ENCODE assay signal across 8 mouse cellular contexts in genomic region chr6:13413768-13414167, GRCm38 (mm10).
DNase-seq lines count a peak whose midpoint lies in the region; ATAC-seq and TF ChIP-seq lines count a peak whose summit lies in the region.

No protein-coding gene starts in this region.

- no peaks in the 10 kb centered on the region for H3K9me3 ChIP-seq in forebrain, embryonic 11.5 days (ENCODE audit: control insufficient read depth, low read length)
- no peaks in the 10 kb centered on the region for H3K9me3 ChIP-seq in forebrain, embryonic 10.5 days
- no peaks in the 10 kb centered on the region for H3K9me3 ChIP-seq in lung, embryonic 14.5 days (ENCODE audit: low read depth, low read length)

- ATAC-seq in forebrain, embryonic 11.5 days (replicated peaks; ENCODE audit: low FRiP score) = 0 out of 2 replicates have a peak, but pooled peaks have one; percentile 53
- ATAC-seq in lung, embryonic 14.5 days (ENCODE audit: insufficient read depth) = no peak

- H3K36me3 ChIP-seq in forebrain, embryonic 11.5 days (ENCODE audit: control insufficient read depth, insufficient read depth, low read length) = no peaks in the 10 kb centered on the region
- no peaks in the 10 kb centered on the region for H3K36me3 ChIP-seq in forebrain, embryonic 10.5 days (replicated peaks)
- H3K36me3 ChIP-seq in lung, embryonic 14.5 days (ENCODE audit: insufficient read depth) = no peaks in the 10 kb centered on the region

- H3K9ac ChIP-seq in forebrain, embryonic 11.5 days (ENCODE audit: low read length) = no peak overlapping the region
- no peak overlapping the region for H3K9ac ChIP-seq in lung, embryonic 14.5 days

- no peaks in the 10 kb centered on the region for H3K4me1 ChIP-seq in forebrain, embryonic 11.5 days (replicated peaks; ENCODE audit: control insufficient read depth, insufficient read depth, low read length)
- no peaks in the 10 kb centered on the region for H3K4me1 ChIP-seq in forebrain, embryonic 10.5 days
- H3K4me1 ChIP-seq in lung, embryonic 14.5 days (ENCODE audit: insufficient read depth) = no peaks in the 10 kb centered on the region

- H3K27me3 ChIP-seq in forebrain, embryonic 11.5 days (ENCODE audit: control insufficient read depth, insufficient read depth, low read length) = no peaks in the 10 kb centered on the region
- H3K27me3 ChIP-seq in forebrain, embryonic 10.5 days (ENCODE audit: poor library complexity, severe bottlenecking) = no peaks in the 10 kb centered on the region
- no peaks in the 10 kb centered on the region for H3K27me3 ChIP-seq in lung, embryonic 14.5 days (ENCODE audit: insufficient read depth, low read length)

- no peak overlapping the region for H3K4me3 ChIP-seq in forebrain, embryonic 11.5 days (ENCODE audit: low read depth, low read length)
- no peak overlapping the region for H3K4me3 ChIP-seq in forebrain, embryonic 10.5 days
- H3K4me3 ChIP-seq in lung, embryonic 14.5 days (ENCODE audit: low read depth, low read length) = no peak overlapping the region

- H3K4me2 ChIP-seq in forebrain, embryonic 11.5 days (ENCODE audit: low read depth, low read length, severe bottlenecking) = no peak overlapping the region
- no peak overlapping the region for H3K4me2 ChIP-seq in lung, embryonic 14.5 days

- no peak for DNase-seq in forebrain, embryonic 11.5 days (ENCODE audit: low spot score)
- no peak for DNase-seq in forebrain, embryonic 10.5 days (ENCODE audit: extremely low spot score, low spot score)
- DNase-seq in lung, embryonic 14.5 days = peak; percentile 32
- DNase-seq in lung, postnatal 25 days (ENCODE audit: low spot score) = no peak
- peak; percentile 49 for DNase-seq in R1 (ENCODE audit: low read depth, low spot score)
- DNase-seq in kidney, postnatal 36 days = peak; percentile 8 to 59
- no peak for DNase-seq in ovary, postnatal 36 days (ENCODE audit: low spot score)
- DNase-seq in urinary bladder, postnatal 4 days (ENCODE audit: low spot score in 2 of 2) = no peak

- H3K27ac ChIP-seq in forebrain, embryonic 11.5 days (ENCODE audit: low read depth, low read length) = no peak overlapping the region
- H3K27ac ChIP-seq in forebrain, embryonic 10.5 days = no peak overlapping the region
- H3K27ac ChIP-seq in lung, embryonic 14.5 days (ENCODE audit: low read depth) = no peak overlapping the region

- TF ChIP-seq CTCF in lung, embryonic 14.5 days (IDR thresholded peaks at IDR 0.05; ENCODE audit: low read depth) = peak; percentile 48; the same call in 1 of the 2 replicates

Comparison
In these comparisons a context has a peak if more than half of its experiments do, and no peak if none do; other contexts are left out.
1. DNase-seq: peak in lung, embryonic 14.5 days (single experiment), R1 (single experiment) and kidney, postnatal 36 days (2 of 2); none in forebrain, embryonic 11.5 days (single experiment), forebrain, embryonic 10.5 days (single experiment), lung, postnatal 25 days (single experiment), ovary, postnatal 36 days (single experiment) and urinary bladder, postnatal 4 days (0 of 2).